Comparison of ENCODE assay signal across 8 mouse cellular contexts in genomic region chr19:57239176-57239784, GRCm38 (mm10).
DNase-seq lines count a peak whose midpoint lies in the region; ATAC-seq lines count a peak whose summit lies in the region.

No protein-coding gene starts in this region.

- H3K9me3 ChIP-seq in lung, embryonic 16.5 days (ENCODE audit: control insufficient read depth, low read length): no peaks in the 10 kb centered on the region

- peak; percentile 53; the same call in 1 of the 2 replicates for ATAC-seq in cerebellum, adult (ENCODE audit: insufficient number of reproducible peaks, low FRiP score, low TSS enrichment)
- peak; percentile 84 for ATAC-seq in lung, embryonic 16.5 days (ENCODE audit: low read depth)
- ATAC-seq in megakaryocyte-erythroid progenitor cell, adult 5-6 weeks (replicated peaks; ENCODE audit: low FRiP score, low TSS enrichment, poor library complexity, severe bottlenecking): no peak

- WGBS in lung, embryonic 16.5 days: 30% methylated on average over 11 of the region's 11 CpGs

- peak overlapping the region; percentile 45 for H3K27ac ChIP-seq in brown adipose tissue, adult 24 weeks (replicated peaks; ENCODE audit: low read depth, low read length)
- peak overlapping the region; percentile 68 for H3K27ac ChIP-seq in lung, embryonic 16.5 days (ENCODE audit: low read length)

- no peak overlapping the region for H3K9ac ChIP-seq in lung, embryonic 16.5 days (ENCODE audit: low read length)

- no peaks in the 10 kb centered on the region for H3K27me3 ChIP-seq in lung, embryonic 16.5 days (ENCODE audit: control insufficient read depth, insufficient read depth, low read depth, low read length)

- peak overlapping the region; percentile 44 for H3K4me2 ChIP-seq in lung, embryonic 16.5 days (ENCODE audit: low read depth, low read length)

- peaks cover 41% of the 10 kb centered on the region for H3K4me1 ChIP-seq in brown adipose tissue, adult 24 weeks (ENCODE audit: control insufficient read depth, insufficient read depth, insufficient read length, low read length)
- H3K4me1 ChIP-seq in lung, embryonic 16.5 days (replicated peaks; ENCODE audit: control insufficient read depth, insufficient read depth, low read length): peaks cover 36% of the 10 kb centered on the region

- no peaks in the 10 kb centered on the region for H3K36me3 ChIP-seq in lung, embryonic 16.5 days (ENCODE audit: control insufficient read depth, insufficient read depth, low read length)

- no peak for DNase-seq in cerebellum, postnatal 4 days (ENCODE audit: low spot score in 2 of 2)
- peak; percentile 50 for DNase-seq in gastrocnemius, postnatal 10 days
- peak; percentile 73 for DNase-seq in kidney, postnatal 10 days
- peak; percentile 23 to 70 for DNase-seq in urinary bladder, postnatal 36 days (ENCODE audit: low spot score in 2 of 2)

- 0 out of 2 replicates have a peak overlapping the region, but pooled peaks have one; percentile 16 for H3K4me3 ChIP-seq in brown adipose tissue, adult 24 weeks (ENCODE audit: insufficient read depth, low read depth, low read length)
- H3K4me3 ChIP-seq in lung, embryonic 16.5 days (ENCODE audit: low read length): 0 out of 2 replicates have a peak overlapping the region, but pooled peaks have one; percentile 11

Comparison
In these comparisons a context has a peak if more than half of its experiments do, and no peak if none do; other contexts are left out.
1. DNase-seq: peak in gastrocnemius, postnatal 10 days (single experiment), kidney, postnatal 10 days (single experiment) and urinary bladder, postnatal 36 days (2 of 2); none in cerebellum, postnatal 4 days (0 of 2).